Mouse (Mus musculus) adrenal gland, postnatal 36 days (tissue): ENCODE data around the gene Smtnl1. TPM values are rescaled to one million over a fixed set of nuclear protein-coding genes. Genes with fewer than 3 reads are reported as not detected.

Experiments used
- DNase-seq, 2 experiments: peaks; one replicate each; pipeline ENCODE4 v3.0.0; 2021; ENCODE audit warnings: mixed read lengths in 1 of 2
- total RNA-seq, 2 experiments: library from RNA; stranded (reverse); gene quantifications; 2 replicates each; pipeline ENCODE4 v1.2.3; 2021

The Smtnl1 gene
- total RNA-seq, 2 experiments from 2014 or later = not detected

GRCm38 (mm10) chr2:84793154-84793553, 29.3 kb downstream of the Smtnl1 start:
- DNase-seq = no peak

- peak; percentile 27 to 45 for DNase-seq
These were observed 29.9 kb downstream of the Smtnl1 start for GRCm38 (mm10) chr2:84792516-84792915.

- DNase-seq = no peak
These were observed 32.0 kb downstream of the Smtnl1 start for GRCm38 (mm10) chr2:84790418-84790817.

GRCm38 (mm10) chr2:84788316-84788715, 34.1 kb downstream of the Smtnl1 start:
- DNase-seq = no peak

- no peak for DNase-seq
These were observed 38.4 kb downstream of the Smtnl1 start for GRCm38 (mm10) chr2:84783840-84784566.

- no peak for DNase-seq
These were observed 39.1 kb downstream of the Smtnl1 start for GRCm38 (mm10) chr2:84783315-84783714.

- no peak for DNase-seq
These were observed 43.2 kb downstream of the Smtnl1 start for GRCm38 (mm10) chr2:84779210-84779609.

GRCm38 (mm10) chr2:84777706-84778105, 44.7 kb downstream of the Smtnl1 start:
- DNase-seq = no peak

GRCm38 (mm10) chr2:84775665-84776064, 46.8 kb downstream of the Smtnl1 start:
- DNase-seq = peak in 1 of 2 experiments; percentile 7

- no peak for DNase-seq
These were observed 47.2 kb downstream of the Smtnl1 start, which contains the start of gene Serping1 for GRCm38 (mm10) chr2:84775241-84775640. Serping1 (minus strand) TSS chr2:84775444.

GRCm38 (mm10) chr2:84774751-84775150, 47.7 kb downstream of the Smtnl1 start:
- DNase-seq = peak; percentile 18 to 60

GRCm38 (mm10) chr2:84773195-84773594, 49.3 kb downstream of the Smtnl1 start:
- DNase-seq = no peak

GRCm38 (mm10) chr2:84772454-84772853, 50.0 kb downstream of the Smtnl1 start:
- DNase-seq = no peak

GRCm38 (mm10) chr2:84770501-84770900, 52.0 kb downstream of the Smtnl1 start:
- DNase-seq = peak in 1 of 2 experiments; percentile 12

- no peak for DNase-seq
These were observed 59.6 kb downstream of the Smtnl1 start for GRCm38 (mm10) chr2:84762818-84763217.

- no peak for DNase-seq
These were observed 60.2 kb downstream of the Smtnl1 start for GRCm38 (mm10) chr2:84762295-84762694.

GRCm38 (mm10) chr2:84761840-84762239, 60.6 kb downstream of the Smtnl1 start:
- no peak for DNase-seq

- no peak for DNase-seq
These were observed 61.1 kb downstream of the Smtnl1 start for GRCm38 (mm10) chr2:84761309-84761708.

Other genes starting within 250 kb of the Smtnl1 start
- 100 to 1,000 TPM; 135 to 142 TPM for gene Ctnnd1, start 171.9 kb downstream of the Smtnl1 start, total RNA-seq
- gene Btbd18, start 163.6 kb downstream of the Smtnl1 start, total RNA-seq = under 1 TPM in 1 of 2 experiments, not detected in 1; 0.10 TPM
- 10 to 100 TPM; 27.2 to 47.4 TPM for gene Selenoh, start 151.9 kb downstream of the Smtnl1 start, total RNA-seq
- not detected for gene Gm28635, start 144.6 kb downstream of the Smtnl1 start, total RNA-seq
- gene Med19, start 144.2 kb downstream of the Smtnl1 start, total RNA-seq = 10 to 100 TPM; 25.5 to 26.3 TPM
- gene Tmx2, start 143.5 kb downstream of the Smtnl1 start, total RNA-seq = 100 to 1,000 TPM; 138 to 157 TPM
- gene Zdhhc5, start 107.5 kb downstream of the Smtnl1 start, total RNA-seq = 10 to 100 TPM; 63.3 to 63.9 TPM
- 10 to 100 TPM; 13.5 to 16.4 TPM for gene Clp1, start 95.3 kb downstream of the Smtnl1 start, total RNA-seq
- 1 to 10 TPM; 2.8 to 5.0 TPM for gene Ypel4, start 88.6 kb downstream of the Smtnl1 start, total RNA-seq
- 1 to 10 TPM; 1.5 to 2.4 TPM for gene Gm19426, start 79.0 kb downstream of the Smtnl1 start, total RNA-seq
- 10 to 100 TPM; 63.0 to 84.6 TPM for gene Serping1, start 47.2 kb downstream of the Smtnl1 start, total RNA-seq
- gene Ube2l6, start 23.8 kb downstream of the Smtnl1 start, total RNA-seq = 10 to 100 TPM; 17.1 to 23.1 TPM
- gene Timm10, start 4.3 kb upstream of the Smtnl1 start, total RNA-seq = 10 to 100 TPM; 46.2 to 51.4 TPM
- gene Slc43a1, start 16.2 kb upstream of the Smtnl1 start, total RNA-seq = 1 to 10 TPM; 6.6 to 7.5 TPM
- gene Rtn4rl2, start 64.1 kb upstream of the Smtnl1 start, total RNA-seq = 1 to 10 TPM in 1 of 2 experiments, under 1 TPM in 1; 0.79 to 2.4 TPM
- gene Slc43a3, start 113.9 kb upstream of the Smtnl1 start, total RNA-seq = 10 to 100 TPM; 52.8 to 88.3 TPM
- gene Prg2, start 157.8 kb upstream of the Smtnl1 start, total RNA-seq = not detected
- not detected for gene Prg3, start 165.6 kb upstream of the Smtnl1 start, total RNA-seq
- gene Ssrp1, start 214.6 kb upstream of the Smtnl1 start, total RNA-seq = 100 to 1,000 TPM; 126 to 128 TPM
- 1 to 10 TPM; 1.6 to 2.0 TPM for gene P2rx3, start 214.8 kb upstream of the Smtnl1 start, total RNA-seq
- gene Tnks1bp1, start 225.4 kb upstream of the Smtnl1 start, total RNA-seq = 100 to 1,000 TPM in 1 of 2 experiments, 10 to 100 TPM in 1; 94.2 to 103 TPM